Mouse (Mus musculus) ES-Bruce4 (cell line): ENCODE results near the gene Tcp11l2.

ENCODE experiments used
- CTCF ChIP-seq: IDR thresholded peaks from one replicate; pipeline ENCODE4 v1.8.1; 2011; ENCODE audit warnings: low read depth, low read length
- EP300 ChIP-seq: IDR thresholded peaks from 2 replicates; pipeline ENCODE4 v1.6.1; 2011; ENCODE audit warnings: low read depth, low read length; ENCODE audit not compliant: insufficient read depth
- POLR2A ChIP-seq: IDR thresholded peaks from one replicate; pipeline ENCODE4 v1.8.1; 2011; ENCODE audit warnings: low read length; ENCODE audit not compliant: insufficient read depth

DNA sequence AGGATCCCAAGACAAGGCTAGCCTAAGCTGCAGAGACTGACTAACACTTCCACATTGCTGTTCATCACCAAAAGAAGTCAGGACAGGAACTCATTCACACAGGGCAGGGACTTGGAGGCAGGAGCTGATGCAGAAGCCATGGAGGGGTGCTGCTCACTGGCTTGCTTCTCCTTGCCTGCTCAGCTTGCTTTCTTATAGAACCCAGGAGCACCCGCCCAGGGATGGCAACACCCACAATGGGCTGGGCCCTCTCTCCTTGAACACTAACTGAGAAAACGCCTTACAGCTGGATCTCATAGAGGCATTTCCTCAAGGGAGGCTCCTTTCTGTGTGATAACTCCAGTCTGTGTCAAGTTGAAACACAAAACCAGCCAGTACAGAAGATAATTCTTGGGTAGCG, 38.6 kb downstream of the Tcp11l2 start:
- TF ChIP-seq CTCF = no peak
- no peak for TF ChIP-seq POLR2A
- no peak for TF ChIP-seq EP300
